Mouse (Mus musculus) CD4-positive, CD25-positive, alpha-beta regulatory T cell, adult 2 months (primary cell): ENCODE data around the gene Psmc5.

Experiments used
- DNase-seq: peaks from one replicate; pipeline ENCODE4 v3.0.0-alpha.2; 2012; ENCODE audit warnings: low read depth, low spot score

The Psmc5 gene

DNA sequence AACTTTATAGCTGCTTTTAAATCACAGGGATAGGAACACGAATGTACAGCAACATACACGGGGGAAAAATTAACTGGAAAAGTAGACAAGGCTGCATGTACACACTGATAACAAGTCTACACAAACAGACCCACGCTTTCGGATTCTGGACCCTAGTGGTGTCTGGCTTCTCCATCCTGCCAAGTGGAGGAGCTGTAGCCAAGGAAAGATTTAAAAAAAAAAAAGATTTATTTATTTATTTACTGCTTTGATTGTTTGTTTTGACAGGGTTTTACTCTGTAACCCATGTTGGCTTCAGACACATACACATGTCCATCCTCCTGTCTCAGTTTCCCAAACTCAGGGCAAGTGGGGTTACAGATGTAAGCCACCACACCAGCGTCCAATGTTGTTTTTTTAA lies 51.5 kb downstream of the Psmc5 start:
- no peak for DNase-seq

DNA sequence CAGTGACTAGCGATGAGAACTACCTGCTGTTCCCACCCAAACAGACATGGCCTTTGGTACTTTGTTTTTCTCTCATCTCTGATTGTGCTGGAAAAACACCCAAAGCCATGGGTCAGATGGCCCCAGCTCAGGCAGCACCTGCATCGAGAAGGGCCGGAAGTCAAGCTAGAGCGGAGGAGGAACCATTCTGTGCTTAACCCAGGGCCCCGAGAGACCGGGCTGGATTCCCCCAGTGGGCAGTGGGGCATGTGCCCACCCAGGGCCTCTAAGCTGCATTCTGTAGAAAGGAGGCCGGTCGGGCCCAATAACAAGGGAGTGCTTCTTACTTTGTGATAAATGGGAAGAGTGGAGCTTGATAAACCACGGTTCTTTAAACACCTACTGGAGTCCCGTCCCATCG lies 52.2 kb downstream of the Psmc5 start:
- no peak for DNase-seq

DNA sequence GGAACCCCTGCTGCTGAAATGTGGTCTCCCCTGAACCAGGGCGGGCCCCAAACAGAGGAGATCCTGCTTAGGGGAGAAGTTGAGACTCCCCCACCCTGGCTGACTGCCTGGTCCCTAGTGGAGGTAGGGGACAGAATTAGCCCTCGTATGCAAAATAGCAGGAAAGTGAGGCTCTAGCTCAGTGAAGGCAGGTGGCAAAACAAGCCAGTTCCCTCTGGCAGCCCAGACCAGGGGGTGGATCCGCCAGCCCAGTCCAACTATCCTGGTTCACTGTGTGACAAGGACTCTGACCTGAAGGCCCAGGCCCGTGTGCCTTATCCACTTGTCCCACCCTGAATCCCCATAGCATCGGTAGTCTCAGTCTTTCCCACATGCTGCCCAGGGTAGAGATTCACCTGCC lies 54.2 kb downstream of the Psmc5 start:
- no peak for DNase-seq
